Mouse (Mus musculus) hindbrain, embryonic 15.5 days (tissue): ENCODE measurements around the gene Ankar. TPM values are rescaled to one million over a fixed set of nuclear protein-coding genes. Genes with fewer than 3 reads are reported as not detected.

Experiments
- ATAC-seq: fragments of 200-750 bp; cut with Nextera tagmentation; 2 replicates; pipeline ENCODE4 v1.8.0; 2017; ENCODE audit warnings: low read depth, moderate number of reproducible peaks, moderate TSS enrichment; ENCODE audit not compliant: low FRiP score
- H3K27ac ChIP-seq: fragments of 300-500 bp; sonication (generic); replicated peaks from 2 replicates; pipeline ENCODE4 v1.5.1; 2015; ENCODE audit warnings: mild to moderate bottlenecking, inconsistent platforms
- H3K27me3 ChIP-seq: fragments of 300-500 bp; sonication (generic); 2 replicates; pipeline ENCODE4 v1.6.1; 2015; ENCODE audit warnings: control low read depth, inconsistent platforms
- H3K36me3 ChIP-seq: fragments of 300-500 bp; sonication (generic); 2 replicates; pipeline ENCODE4 v1.6.1; 2015; ENCODE audit warnings: control low read depth, inconsistent platforms
- H3K4me1 ChIP-seq: fragments of 300-500 bp; sonication (generic); replicated peaks from 2 replicates; pipeline ENCODE4 v1.6.1; 2015; ENCODE audit warnings: control low read depth, inconsistent platforms
- H3K4me2 ChIP-seq: fragments of 300-500 bp; sonication (generic); 2 replicates; pipeline ENCODE4 v1.6.1; 2015; ENCODE audit warnings: moderate library complexity, mild to moderate bottlenecking, inconsistent platforms
- H3K4me3 ChIP-seq: fragments of 300-500 bp; sonication (generic); 2 replicates; pipeline ENCODE4 v1.5.1; 2015; ENCODE audit warnings: mild to moderate bottlenecking, inconsistent platforms
- H3K9ac ChIP-seq: fragments of 300-500 bp; sonication (generic); 2 replicates; pipeline ENCODE4 v1.6.1; 2015; ENCODE audit warnings: inconsistent platforms
- H3K9me3 ChIP-seq: fragments of 300-500 bp; sonication (generic); 2 replicates; pipeline ENCODE4 v1.6.1; 2016; ENCODE audit warnings: control low read depth, inconsistent platforms
- WGBS: fragments of 180-500 bp; shearing (Covaris S2); methylation state at CpG from one replicate; pipeline ENCODE4 v1.1.7; 2015; 5-methylcytosine and 5-hydroxymethylcytosine counted together
- polyA plus RNA-seq: library from polyadenylated mRNA; unstranded; fragments of >200 nt; fragmentation: Nextera tagmentation; extraction: Ambion mirVana; gene quantifications from 2 replicates; pipeline ENCODE4 v1.2.1, GENCODE M21; 2015

Gene Ankar
- polyA plus RNA-seq, 1 experiment from 2014 or later = not detected

DNA sequence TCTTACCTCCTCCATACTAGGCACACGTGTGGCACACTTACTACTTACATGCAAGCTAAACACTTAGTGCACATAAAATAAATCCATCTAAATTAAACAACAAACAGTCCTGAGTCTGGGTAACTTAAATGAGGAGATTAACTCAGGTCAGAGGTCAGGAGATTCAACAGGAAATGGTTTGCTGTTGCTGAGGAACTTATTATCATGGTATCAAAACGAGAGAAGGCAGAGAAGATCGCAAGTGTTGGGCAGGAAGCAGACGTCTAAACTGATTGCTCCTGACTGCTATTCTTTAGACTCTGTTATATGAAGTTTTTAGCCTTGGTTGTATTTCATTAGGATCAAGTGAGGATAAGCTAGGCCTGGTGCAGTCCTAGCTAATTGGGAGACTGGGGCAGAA, 7.1 kb upstream of the Ankar start:
- no peak overlapping the region for H3K4me2 ChIP-seq
- H3K36me3 ChIP-seq = 0 out of 2 replicates have a peak, but pooled peaks cover under 1% of the 10 kb centered on the region
- ATAC-seq = no peak
- peaks cover 12% of the 10 kb centered on the region for H3K4me1 ChIP-seq
- WGBS = 80% methylated on average over 4 of the region's 4 CpGs
- no peaks in the 10 kb centered on the region for H3K27me3 ChIP-seq
- H3K9me3 ChIP-seq = no peaks in the 10 kb centered on the region
- no peak overlapping the region for H3K4me3 ChIP-seq
- no peak overlapping the region for H3K27ac ChIP-seq
- H3K9ac ChIP-seq = no peak overlapping the region

DNA sequence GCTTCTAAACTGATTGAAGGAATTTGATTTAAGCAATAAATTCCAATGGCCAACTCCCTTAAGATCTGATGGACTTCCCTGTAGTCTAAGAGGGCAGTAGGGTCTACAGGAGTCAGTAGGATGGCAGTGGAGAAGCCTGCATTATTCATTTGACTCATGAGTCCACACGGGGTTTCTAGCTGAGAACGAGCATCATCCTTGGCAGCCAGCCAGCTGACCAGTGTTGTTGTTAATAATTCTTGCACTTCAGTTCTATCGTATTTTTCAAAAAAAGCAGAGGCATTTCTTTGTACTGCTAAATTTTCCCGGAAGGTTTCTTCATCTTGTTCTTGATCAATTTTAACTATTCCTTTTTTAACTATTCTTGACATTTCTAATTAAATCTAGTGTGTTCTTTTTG, 1.7 kb downstream of the Ankar start:
- Histone ChIP-seq H3K9me3 (no peaks in the 10 kb centered on the region), H3K27ac (no peak overlapping the region), H3K4me1 (no peaks in the 10 kb centered on the region), H3K9ac (no peak overlapping the region), H3K4me3 (no peak overlapping the region), H3K27me3 (no peaks in the 10 kb centered on the region), H3K36me3 (no peaks in the 10 kb centered on the region), H3K4me2 (no peak overlapping the region)
- WGBS = 48% methylated on average over 4 of the region's 4 CpGs
- no peak for ATAC-seq

DNA sequence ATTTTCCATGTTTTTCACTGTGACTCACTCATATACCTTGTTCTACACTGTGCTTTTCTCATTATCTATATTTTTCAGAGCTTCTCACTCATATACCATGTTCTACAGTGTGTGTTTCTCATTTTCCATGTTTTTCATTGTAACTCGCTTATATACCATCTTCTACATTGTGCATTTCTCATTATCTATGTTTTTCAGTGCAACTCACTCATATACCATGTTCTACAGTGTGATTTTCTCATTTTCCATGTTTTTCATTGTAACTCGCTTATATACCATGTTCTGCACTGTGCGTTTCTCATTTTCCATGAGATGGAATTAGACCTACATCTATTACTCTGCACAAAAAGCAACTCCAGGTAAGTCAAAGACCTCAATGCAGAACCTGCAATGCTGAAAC, 4.1 kb downstream of the Ankar start:
- no peaks in the 10 kb centered on the region for H3K36me3 ChIP-seq
- no peaks in the 10 kb centered on the region for H3K27me3 ChIP-seq
- no peak overlapping the region for H3K9ac ChIP-seq
- H3K4me3 ChIP-seq = no peak overlapping the region
- ATAC-seq = no peak
- H3K9me3 ChIP-seq = no peaks in the 10 kb centered on the region
- H3K4me1 ChIP-seq = no peaks in the 10 kb centered on the region
- 51% methylated on average over 3 of the region's 3 CpGs for WGBS
- H3K4me2 ChIP-seq = no peak overlapping the region
- H3K27ac ChIP-seq = no peak overlapping the region

DNA sequence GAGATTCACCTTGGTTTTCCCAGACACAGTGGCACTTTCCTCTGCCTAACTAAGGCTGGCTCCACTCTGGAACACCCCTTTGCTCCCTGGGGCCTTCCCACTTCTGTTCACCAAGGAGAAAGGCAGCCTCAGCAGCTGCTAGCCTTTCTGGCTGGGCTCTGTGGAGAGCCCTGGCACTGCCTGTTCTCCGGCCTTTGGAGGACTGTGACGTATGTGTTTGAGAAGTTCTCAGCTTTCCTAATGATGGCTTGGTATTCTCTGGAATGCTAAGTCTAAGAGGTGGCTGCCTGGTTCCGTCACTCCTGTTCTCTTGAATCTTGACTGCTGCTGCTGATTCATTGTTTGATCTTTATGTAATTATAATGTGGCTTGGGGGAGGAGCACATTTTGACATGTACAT, 27.3 kb downstream of the Ankar start:
- no peak overlapping the region for H3K27ac ChIP-seq
- no peak overlapping the region for H3K4me3 ChIP-seq
- no peak overlapping the region for H3K4me2 ChIP-seq
- no peaks in the 10 kb centered on the region for H3K9me3 ChIP-seq
- 57% methylated on average over 3 of the region's 3 CpGs for WGBS
- no peak for ATAC-seq
- H3K4me1 ChIP-seq = no peaks in the 10 kb centered on the region
- H3K27me3 ChIP-seq = no peaks in the 10 kb centered on the region
- no peaks in the 10 kb centered on the region for H3K36me3 ChIP-seq
- H3K9ac ChIP-seq = no peak overlapping the region

DNA sequence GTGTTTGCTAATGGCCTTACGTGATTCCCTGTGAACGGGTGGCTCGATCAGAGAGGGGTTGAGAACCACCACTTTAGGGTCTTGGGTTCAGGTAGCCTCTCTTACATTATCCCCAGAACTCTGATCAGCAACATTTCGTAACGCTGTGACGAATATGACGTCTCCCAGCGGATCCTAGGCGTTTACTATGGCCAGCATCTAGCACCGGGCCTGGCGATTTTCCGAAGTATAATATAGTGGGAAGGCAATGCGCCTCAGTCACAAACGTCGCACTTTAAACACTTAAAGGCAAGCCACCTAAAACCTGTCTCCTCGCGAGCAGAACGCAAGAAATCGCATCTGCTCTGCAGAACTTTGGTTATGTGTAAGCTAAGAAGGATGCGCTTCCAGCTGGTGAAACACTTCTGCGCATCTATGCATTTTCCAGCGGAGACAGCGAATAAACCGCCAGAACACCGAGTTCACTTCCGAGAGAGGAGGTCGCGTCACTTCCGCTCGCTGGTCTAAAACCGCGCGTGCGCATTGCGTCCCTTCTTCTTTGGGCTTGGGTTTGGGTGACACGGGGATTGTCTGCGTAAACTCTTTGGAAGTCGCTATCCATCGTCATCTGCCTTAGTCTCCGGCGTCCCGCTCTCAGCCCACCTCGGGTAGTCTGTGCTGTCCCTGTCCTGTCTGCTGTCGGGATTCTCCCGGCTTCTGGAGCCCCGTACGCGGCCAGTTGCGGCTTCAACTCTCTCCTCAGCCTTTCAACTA, 59.5 kb downstream of the Ankar start:
- H3K9ac ChIP-seq = no peak overlapping the region
- peak overlapping the region; percentile 71 for H3K27ac ChIP-seq
- H3K36me3 ChIP-seq = no peaks in the 10 kb centered on the region
- H3K4me2 ChIP-seq = peak overlapping the region; percentile 72
- 37% methylated on average over 49 of the region's 49 CpGs for WGBS
- H3K9me3 ChIP-seq = no peaks in the 10 kb centered on the region
- H3K4me1 ChIP-seq = no peaks in the 10 kb centered on the region
- H3K4me3 ChIP-seq = peak overlapping the region; percentile 37
- ATAC-seq = peak; percentile 86
- no peaks in the 10 kb centered on the region for H3K27me3 ChIP-seq

DNA sequence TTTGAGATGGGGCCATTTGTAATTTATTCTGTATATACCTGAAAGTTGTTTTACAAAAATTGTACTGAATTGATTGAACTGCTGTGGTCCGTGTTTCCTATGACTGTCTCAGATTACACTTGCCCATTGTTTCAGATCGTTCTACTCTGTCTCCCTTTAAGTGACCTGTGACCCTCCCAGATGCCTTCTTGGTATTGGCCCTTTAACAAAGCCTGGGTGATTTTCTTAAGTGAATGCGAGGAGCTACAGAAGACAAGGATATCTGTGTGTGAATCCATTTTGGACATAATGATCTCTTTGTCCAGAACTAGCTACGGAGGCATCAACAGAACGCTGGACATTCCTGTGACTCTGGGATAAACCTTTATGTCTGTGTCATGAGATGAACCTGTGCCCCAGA, 65.2 kb downstream of the Ankar start:
- Histone ChIP-seq H3K27ac (no peak overlapping the region), H3K4me3 (no peak overlapping the region), H3K4me1 (no peaks in the 10 kb centered on the region), H3K36me3 (peaks cover 40% of the 10 kb centered on the region), H3K4me2 (no peak overlapping the region), H3K27me3 (no peaks in the 10 kb centered on the region), H3K9me3 (no peaks in the 10 kb centered on the region), H3K9ac (no peak overlapping the region)
- WGBS = 18% methylated on average over 5 of the region's 5 CpGs
- no peak for ATAC-seq

DNA sequence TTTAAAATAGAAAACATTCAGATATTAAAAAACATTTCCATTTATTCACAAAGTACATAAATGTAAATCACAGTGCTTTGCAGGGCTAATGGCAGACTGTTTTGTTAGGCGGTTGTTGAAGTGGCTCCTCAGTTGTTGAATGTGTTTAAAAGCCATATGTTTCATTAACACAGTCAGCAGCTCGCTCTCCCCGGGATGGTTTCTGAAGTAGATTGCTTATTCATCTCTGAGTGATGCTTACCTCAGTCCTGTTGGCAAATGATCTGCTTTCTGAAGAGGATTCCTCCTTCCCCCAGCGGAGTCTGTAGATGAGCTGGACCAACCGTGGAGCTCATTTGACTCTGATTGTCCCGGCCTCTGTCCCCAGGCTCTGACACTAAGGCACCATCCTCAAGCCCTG, 88.2 kb downstream of the Ankar start:
- H3K27me3 ChIP-seq = no peaks in the 10 kb centered on the region
- no peak for ATAC-seq
- H3K4me1 ChIP-seq = peaks cover 11% of the 10 kb centered on the region; the same call in 1 of the 2 replicates
- no peak overlapping the region for H3K27ac ChIP-seq
- no peaks in the 10 kb centered on the region for H3K9me3 ChIP-seq
- no peak overlapping the region for H3K9ac ChIP-seq
- H3K4me2 ChIP-seq = no peak overlapping the region
- peaks cover 57% of the 10 kb centered on the region for H3K36me3 ChIP-seq
- no peak overlapping the region for H3K4me3 ChIP-seq
- WGBS = 86% methylated on average over 6 of the region's 6 CpGs

DNA sequence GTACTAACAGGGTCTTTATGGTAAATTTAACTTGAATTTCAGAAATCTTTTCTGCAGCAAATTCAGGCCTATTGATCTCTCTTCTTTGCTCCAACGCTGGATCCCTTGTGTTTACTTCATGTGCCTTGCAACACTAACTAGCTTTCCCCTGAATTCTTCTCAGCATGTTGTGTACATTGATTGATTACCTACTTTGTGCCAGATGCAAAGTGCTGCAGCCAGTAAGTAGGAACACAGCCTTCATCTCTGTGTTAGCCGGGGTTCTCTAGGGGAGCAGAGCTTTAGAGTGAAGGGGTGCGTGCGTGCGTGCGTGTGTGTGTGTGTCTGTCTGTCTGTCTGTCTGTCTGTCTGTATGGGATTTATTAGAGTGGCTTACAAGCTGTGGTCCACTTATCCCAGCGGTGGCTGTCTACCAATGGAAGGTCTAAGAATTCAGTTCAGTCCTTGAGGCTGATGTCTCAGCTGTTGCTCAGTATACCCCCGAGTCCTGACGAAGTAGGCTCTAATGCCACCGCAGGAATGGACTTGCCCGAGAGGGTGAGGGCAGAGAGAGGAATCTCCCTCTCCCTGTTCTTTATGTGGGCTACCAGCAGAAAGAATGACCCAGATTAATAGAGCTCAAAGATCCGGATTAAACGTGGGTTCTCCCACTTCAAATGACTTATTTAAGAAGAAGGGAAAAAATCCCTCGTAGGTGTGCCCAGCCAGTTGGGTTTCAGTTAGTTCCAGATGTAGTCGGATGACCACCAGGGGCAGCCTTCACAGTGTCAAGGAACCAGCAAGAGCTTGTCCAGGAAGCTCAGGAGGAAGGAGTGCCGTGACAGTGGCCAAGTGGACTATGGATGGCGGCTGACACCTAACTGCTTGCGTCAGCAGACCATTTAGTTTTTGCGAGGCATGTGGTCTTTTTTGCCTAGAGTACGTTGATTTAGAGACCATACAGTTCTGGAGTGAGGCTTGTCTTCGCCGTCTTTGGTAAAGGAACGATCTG, 90.2 kb downstream of the Ankar start:
- peaks cover 11% of the 10 kb centered on the region; the same call in 1 of the 2 replicates for H3K4me1 ChIP-seq
- peak overlapping the region; percentile 31 for H3K27ac ChIP-seq
- H3K4me3 ChIP-seq = no peak overlapping the region
- no peaks in the 10 kb centered on the region for H3K9me3 ChIP-seq
- no peak overlapping the region for H3K4me2 ChIP-seq
- peaks cover 41% of the 10 kb centered on the region for H3K36me3 ChIP-seq
- no peak overlapping the region for H3K9ac ChIP-seq
- WGBS = 64% methylated on average over 23 of the region's 23 CpGs
- peak; percentile 77 for ATAC-seq
- H3K27me3 ChIP-seq = no peaks in the 10 kb centered on the region

DNA sequence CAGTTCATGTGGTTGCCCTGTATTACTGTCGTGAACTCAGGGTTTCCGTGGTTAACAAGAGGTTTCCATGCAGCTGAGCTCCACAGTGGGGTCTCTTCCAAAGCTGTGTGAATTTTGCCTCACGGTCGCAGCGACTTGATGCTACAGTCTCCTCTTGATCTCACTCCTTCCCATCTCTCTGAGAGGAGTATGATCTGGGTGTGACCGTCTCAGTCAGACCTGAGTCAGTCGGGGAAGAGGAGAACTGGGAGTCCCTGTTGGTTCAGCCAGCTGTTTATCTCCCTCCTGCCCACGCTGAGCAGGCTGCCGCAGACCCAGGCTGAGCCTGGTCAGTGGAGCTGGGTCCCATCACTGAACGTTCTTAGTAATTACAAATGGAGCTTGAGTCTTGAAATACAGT, 91.2 kb downstream of the Ankar start:
- H3K27ac ChIP-seq = no peak overlapping the region
- no peaks in the 10 kb centered on the region for H3K27me3 ChIP-seq
- H3K4me3 ChIP-seq = no peak overlapping the region
- H3K9me3 ChIP-seq = no peaks in the 10 kb centered on the region
- 71% methylated on average over 10 of the region's 10 CpGs for WGBS
- H3K4me1 ChIP-seq = peaks cover 11% of the 10 kb centered on the region; the same call in 1 of the 2 replicates
- no peak for ATAC-seq
- H3K4me2 ChIP-seq = no peak overlapping the region
- H3K9ac ChIP-seq = no peak overlapping the region
- peaks cover 33% of the 10 kb centered on the region for H3K36me3 ChIP-seq

DNA sequence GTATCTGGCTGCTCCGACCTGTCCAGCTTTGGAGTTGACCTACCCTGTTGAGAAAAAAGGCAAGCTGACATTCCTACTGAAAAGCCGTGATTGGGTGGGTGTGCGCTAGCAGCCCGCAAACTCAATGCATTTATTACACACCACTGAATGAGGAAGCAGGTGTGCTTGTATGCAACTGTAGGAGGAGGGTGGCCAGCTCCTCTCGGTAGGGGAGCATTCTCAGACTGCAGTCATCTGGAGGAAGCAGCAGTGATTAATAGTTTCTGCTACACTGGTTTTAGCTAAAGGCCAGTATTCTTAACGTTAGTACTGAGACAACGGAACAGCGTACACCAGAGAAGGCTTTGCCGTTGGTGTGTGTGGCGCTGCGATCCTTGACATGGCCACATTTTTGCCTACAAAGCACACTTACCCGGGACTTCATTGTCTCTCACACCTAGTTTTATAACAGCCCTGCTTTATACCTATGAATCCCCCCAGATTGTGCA, 94.1 kb downstream of the Ankar start:
- Histone ChIP-seq H3K27ac (0 out of 2 replicates have a peak overlapping the region, but pooled peaks have one; percentile 14), H3K36me3 (peaks cover 25% of the 10 kb centered on the region)
- ATAC-seq = peak; percentile 35; the same call in 1 of the 2 replicates

DNA sequence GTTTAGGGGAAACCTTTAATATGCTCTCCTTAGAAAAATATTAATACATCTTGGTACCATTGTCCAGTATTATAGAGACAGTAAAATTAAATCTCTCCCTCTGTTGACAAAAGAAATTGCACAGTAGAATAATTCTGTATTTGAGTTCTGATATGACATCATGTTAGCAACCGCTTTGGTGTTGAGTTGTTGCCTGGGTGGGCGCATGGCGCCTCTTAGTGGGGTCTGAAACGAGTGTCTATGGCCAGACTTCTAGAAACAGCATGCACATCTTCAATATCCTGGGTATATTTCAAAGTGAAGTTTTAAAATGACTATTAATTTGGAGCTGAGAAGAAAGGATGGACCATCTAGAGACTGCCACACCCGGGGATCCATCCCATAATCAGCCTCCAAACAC, 97.6 kb downstream of the Ankar start:
- ATAC-seq = no peak
- WGBS = 92% methylated on average over 5 of the region's 5 CpGs
- Histone ChIP-seq H3K9ac (no peak overlapping the region), H3K9me3 (no peaks in the 10 kb centered on the region), H3K27ac (no peak overlapping the region), H3K4me1 (peaks cover 6% of the 10 kb centered on the region; the same call in 1 of the 2 replicates), H3K4me3 (no peak overlapping the region), H3K36me3 (peaks cover 42% of the 10 kb centered on the region), H3K27me3 (no peaks in the 10 kb centered on the region), H3K4me2 (no peak overlapping the region)

More for the DNA sequence above, 94.1 kb downstream of the Ankar start:
- Histone ChIP-seq H3K4me2 (no peak overlapping the region), H3K9me3 (no peaks in the 10 kb centered on the region), H3K4me1 (peaks cover 11% of the 10 kb centered on the region; the same call in 1 of the 2 replicates), H3K9ac (no peak overlapping the region), H3K4me3 (no peak overlapping the region), H3K27me3 (no peaks in the 10 kb centered on the region)
- 54% methylated on average over 12 of the region's 12 CpGs for WGBS

DNA sequence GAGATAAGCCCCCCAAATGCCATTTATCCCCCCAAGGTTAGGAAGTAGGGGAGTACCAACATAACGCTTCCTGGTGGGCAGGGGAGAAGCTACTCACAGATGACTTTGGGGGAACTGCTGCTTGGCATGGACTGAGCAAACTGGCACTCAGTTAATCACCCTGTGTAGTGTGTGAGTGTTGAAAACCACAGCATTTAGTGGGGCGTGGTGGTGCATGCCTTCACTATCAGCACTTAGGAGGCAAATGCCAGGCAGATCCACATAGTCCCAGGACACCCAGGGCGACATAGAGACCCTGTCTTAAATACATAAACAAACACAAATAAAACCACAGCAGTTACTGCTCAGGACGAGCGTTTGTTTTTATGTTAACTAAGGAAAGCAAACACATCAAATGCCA, 98.2 kb downstream of the Ankar start:
- Histone ChIP-seq H3K4me2 (no peak overlapping the region), H3K4me1 (peaks cover 6% of the 10 kb centered on the region; the same call in 1 of the 2 replicates), H3K9ac (no peak overlapping the region), H3K36me3 (peaks cover 46% of the 10 kb centered on the region), H3K27me3 (no peaks in the 10 kb centered on the region), H3K9me3 (no peaks in the 10 kb centered on the region), H3K4me3 (no peak overlapping the region), H3K27ac (no peak overlapping the region)
- WGBS = 88% methylated on average over 5 of the region's 5 CpGs
- ATAC-seq = no peak
